Mouse (Mus musculus): ENCODE results near the gene Vav2.

Gene Vav2

DNA sequence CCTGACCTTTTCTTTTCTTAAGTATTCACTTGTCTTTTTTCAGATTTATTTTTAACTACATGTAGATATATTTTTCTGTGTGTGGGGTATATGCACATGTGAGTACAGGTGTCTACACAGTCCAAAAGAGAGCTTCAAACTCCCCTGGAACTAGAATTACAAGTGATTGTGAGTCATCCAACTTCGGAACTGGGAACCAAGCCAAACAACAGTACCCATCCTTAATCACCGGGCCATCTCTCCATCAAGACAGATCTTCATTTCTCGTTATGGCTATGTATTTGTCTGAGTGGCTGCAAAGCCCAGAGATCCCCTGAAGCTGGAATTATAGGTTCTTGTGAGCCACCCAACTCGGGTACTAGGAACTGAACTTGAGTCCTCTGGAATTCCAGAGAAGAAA lies 61.5 kb downstream of the Vav2 start:
- peak; percentile 16 for DNase-seq (ENCODE audit: low read depth)

DNA sequence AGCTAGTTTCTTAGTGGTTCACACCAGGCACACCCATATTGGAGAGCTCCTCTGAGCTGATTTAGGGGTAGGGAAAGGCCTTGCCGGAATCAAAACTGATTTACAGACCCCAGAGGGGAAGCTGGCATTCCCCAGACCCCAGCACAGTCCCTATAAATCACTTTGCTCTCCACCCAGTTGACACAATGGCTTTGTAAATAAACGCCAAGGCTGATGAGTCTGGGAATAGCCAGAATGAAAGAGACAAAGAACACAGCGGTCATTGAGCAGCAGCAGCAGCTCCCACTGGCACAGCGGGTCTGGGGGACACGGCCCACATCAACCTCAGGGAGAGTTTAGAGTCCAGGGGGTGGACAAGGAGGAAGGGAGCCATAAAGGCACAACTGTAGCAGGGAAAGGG lies 65.0 kb downstream of the Vav2 start:
- DNase-seq (ENCODE audit: low read depth): no peak

DNA sequence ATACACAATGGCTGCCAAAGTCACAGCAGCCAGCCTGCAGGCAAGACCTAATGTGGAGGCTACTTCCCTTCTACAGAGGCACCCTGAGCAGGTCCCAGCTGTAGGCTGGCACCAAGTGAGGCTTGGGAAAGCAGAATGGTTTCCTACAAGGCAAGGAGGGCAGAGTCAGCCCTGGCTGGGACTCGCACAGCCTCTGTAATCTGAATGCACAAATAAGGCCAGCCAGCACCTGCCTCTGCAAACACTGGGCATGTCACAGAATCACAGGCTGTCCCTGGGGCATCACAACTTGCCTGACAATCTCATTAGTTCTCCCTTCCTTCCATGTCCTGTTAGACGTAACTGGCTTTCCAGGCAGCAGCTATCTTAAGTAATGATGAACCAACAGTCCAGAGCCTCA lies 68.4 kb downstream of the Vav2 start:
- no peak for DNase-seq (ENCODE audit: low read depth)

DNA sequence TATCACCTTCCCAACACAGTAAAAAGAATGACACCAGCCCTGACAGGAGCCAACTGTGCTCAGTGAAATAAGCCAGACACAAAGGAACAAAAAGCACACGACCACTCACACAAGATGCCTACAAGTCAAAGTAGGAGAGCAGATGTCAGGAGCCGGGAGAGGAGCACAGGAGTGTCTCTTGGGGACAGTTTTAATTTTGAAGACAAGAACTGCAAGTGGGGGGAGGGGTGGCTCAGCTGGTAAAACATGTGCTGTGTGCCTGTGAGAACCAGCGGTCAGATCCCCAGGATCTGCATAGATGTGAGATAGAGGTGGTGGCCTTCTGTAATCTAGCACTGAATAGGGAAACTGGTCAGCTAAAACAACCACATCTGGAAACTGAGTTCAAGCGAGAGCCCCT lies 71.1 kb downstream of the Vav2 start:
- DNase-seq (ENCODE audit: low read depth): no peak

DNA sequence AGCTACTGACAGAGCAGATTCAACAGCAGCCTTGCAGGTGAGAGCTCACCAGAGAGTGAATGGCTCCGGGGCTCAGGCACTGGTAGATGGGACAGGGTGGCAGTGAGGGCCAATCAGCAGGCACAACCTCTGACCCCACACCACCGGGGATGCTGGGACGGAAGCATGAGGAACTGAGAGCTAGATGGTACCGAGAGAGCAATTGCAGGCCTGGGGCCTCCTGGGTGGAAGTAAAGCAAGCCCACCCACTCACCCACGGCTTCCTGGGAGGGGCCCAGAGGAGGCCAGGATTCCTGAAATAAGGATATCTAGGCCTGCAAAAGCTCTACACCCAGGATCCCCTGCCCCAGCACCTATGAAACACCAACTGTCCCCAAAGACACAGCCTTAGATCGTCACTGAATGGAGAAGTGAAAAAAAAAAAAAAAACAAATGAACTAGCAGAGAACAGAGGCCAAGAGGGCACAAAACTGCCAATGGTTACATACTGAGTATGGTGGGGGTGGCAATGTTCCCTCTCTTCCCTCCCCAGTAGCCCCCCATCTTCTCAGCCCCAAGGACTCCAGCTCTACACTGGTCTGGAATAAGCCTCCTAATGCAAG lies 72.1 kb downstream of the Vav2 start:
- DNase-seq (ENCODE audit: low read depth): no peak

DNA sequence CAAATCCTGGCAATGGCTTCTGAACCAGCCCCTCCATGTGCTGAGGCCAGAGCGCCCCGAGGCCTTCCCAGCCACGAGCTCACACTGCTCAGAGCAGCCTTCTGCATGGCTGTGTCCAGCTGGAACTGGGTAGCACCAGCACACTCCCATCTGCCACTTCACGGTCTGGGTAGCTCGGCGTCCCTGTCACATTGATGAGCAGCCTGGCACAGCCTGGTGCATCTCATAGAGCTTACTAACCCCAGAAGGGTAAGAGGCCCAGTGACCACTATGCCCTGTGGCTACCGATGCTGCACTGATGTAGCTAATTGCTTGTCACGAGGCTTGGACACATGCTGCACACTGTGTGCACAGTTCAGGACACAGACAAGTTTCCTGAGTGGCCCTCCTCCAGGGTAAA lies 74.1 kb downstream of the Vav2 start:
- no peak for DNase-seq (ENCODE audit: low read depth)

DNA sequence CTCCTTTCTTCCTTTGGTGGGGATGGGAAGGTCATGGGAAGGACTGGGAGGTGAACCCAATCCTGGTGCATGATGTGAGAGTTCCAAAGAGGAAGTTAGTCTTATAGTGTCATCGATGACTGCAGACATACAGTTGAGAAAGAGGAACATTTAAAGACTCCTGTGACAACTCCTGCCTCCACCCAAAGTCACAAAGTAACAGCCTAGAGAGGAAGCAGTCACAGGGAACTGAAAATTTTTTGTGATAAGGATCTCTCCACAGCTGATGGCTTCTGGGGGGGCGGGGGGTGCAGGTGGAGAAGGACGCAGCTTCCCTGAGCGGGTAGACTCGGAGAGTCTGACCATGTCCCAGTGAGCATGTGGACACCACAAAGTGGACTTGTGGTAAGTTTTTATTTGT lies 76.5 kb downstream of the Vav2 start:
- peak; percentile 42 for DNase-seq (ENCODE audit: low read depth)

DNA sequence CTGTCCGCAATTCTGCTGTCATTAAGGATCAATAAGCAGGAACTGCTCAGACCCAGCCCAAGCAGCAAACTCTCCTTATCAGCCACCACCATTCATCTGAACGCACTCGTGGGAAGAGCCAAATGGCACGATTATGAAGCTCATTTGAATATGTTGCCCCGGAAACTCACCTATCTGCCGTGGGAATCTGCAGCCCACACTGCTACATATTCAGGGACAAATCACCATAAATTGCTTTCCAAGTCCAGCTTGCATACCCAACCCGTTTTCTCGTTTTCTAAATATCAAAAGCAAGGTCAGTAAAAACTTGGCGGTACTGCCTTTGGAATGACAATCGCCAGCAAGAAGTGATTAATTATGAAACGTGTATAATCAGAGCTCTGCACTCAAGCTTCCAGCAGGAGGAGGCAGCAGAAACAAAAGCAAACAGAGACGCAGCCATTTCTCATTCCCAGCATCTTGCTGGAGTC lies 82.8 kb downstream of the Vav2 start:
- no peak for DNase-seq (ENCODE audit: low read depth)

DNA sequence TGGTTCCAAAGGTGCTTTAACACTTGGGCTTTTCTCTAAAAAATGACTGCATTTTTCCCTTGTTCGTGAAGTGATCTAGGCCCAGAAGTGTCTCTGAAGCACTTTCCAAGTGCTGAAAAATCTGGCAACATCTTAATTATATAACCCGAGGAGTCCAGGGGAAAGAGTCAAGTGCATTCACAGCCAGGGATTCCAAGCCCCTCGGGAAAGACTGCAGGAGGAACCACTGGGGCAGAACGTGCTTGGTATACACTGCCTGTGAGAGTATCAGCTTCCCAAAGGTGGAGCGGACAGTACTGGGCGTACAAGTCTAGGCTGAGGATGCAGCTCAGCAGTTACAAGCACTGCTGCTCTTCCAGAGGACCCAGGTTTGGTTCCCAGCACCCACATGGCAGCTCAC lies 86.2 kb downstream of the Vav2 start:
- no peak for DNase-seq (ENCODE audit: low read depth)

DNA sequence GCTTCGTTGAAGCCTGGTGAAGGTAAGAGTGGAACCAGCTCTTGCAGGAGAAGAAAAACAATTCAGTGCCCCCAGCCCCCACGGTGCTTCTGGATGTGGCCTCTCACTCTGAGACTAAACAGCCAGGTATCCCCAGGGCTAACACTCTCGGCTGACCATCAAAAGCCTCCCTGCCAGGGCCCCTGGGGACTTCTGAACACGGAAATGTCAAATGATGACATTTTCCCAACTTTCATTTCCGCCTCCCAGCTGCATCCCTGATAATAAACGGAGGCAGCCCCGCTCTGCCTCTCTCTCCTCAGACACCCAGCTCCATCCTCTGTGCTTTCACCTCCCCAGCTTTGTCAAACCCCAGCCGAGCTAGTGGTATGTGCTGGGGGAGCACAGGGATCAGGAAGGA lies 87.8 kb downstream of the Vav2 start:
- DNase-seq (ENCODE audit: low read depth): no peak

DNA sequence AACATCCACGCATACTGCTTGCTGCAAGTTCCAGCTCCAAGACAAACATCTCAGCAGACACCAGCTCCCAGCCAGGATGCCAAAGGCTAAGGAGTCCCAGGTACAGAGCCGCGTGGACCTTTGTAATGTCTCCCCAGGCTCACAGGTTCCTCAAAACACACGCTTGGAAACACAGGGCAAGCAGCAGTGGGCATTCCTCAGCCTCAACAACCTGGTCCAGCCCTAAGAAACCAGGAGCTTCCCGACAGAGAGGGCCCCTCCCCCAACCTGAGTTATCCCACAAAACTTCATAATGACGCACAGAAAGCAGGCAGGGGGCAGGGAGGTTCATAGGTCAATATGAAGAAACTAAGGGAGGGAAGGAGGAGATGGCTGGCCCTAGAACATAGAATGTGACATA lies 89.6 kb downstream of the Vav2 start:
- no peak for DNase-seq (ENCODE audit: low read depth)

DNA sequence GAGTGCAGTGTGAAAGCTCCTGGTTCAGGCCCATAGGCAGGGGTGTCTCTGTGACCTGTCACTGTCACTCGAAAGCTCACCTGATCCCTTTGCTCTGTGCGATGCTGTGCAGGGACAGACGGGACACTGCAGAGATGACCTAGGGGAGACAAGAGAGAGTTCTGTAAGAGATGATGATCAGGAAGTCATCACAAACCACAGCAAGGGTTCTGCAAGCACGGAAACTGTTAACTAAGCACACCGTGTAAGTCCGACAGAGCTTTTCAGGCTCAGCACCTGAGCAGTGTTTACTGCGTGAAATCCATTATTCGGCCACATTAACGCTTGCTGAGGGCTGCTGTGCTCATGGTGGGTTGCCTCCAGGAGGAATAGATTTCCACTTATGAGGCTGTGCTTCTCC lies 90.2 kb downstream of the Vav2 start:
- no peak for DNase-seq (ENCODE audit: low read depth)

DNA sequence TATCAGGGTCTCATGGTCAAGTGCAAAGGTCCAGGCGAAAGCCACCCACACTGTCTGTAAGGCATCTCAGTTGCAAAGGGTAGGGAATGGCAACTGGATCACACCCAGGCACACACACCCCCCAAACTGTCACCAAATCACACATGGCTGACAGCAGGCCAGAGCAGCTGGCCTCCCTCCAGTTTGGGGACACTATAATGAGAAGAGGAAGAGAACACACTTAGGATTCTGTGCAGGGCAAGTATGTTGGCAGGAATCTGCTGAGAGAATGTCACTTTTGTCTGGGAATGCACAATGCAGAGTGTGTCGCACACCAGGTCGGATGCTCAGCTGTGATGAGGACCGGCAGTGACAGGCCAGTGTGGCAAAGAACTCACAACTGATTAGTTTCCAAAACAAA lies 92.0 kb downstream of the Vav2 start:
- DNase-seq (ENCODE audit: low read depth): no peak

DNA sequence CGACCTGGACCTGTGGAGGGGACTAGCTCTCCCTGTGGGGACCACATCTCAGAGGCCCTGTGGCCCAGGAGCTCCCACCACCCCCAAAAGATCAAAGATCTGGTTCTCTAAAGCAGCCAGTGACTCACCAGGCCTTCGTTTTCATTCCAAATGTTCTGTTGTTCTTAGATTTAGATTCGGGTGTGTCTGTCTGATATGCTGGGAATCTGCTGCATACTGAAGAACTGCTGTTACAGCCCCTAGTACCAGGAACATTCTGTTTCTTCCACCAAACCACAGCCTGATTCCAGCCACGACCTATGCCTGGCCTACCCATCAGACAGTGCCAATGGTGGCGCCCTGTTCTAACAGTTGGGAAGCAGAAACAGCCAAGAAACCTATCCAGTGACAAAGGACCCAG lies 95.3 kb downstream of the Vav2 start:
- no peak for DNase-seq (ENCODE audit: low read depth)

DNA sequence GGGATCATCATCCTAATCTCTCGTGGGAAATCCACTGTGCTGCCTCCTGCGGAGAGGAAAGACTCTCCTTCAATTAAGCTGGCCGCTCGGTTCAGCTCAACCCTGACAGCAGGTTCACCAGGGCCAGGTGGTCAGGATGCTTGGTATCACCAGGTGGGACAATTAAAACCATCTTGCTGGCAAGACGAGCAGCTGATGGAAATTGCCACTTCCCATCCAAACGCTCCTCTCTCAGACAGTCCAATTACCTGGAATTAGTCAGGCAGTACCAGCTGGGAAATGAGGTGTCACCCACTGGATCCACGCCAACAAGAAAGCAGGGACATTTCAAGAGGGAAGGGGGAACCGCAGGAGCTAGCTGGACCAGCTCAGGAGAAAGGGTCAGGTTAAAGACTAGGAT lies 96.4 kb downstream of the Vav2 start:
- DNase-seq (ENCODE audit: low read depth): no peak

DNA sequence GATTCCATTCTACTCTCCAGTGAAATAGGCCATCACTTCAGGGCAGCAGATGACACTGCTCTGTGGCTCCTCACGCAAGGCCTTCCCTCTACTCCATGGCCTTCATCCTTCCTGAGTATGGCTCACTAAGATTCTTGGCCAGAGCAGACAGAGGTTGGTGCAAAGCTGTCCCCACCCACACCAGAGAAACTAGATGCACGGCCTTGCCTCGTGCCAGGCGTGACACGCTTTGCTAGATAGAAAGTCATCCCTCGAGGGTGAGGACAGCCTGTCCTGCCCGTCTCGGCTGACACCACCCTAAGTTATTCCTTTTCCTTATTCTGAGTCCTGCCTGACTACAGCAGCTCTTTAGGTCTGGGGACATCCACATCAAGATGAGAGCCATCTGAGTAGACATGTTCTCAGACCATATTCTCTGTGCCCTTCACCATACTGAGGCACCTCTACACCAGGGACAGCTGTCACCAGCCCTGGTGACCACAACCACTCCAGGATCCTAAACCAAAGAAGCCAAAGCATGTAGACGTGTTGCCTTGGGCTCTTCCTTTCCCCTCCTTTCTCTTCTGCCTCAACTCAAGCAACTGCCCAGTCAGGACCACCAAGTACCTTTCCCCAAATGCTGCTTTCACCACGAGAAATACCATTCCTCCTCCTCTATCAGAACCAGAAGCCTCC lies 97.3 kb downstream of the Vav2 start:
- no peak for DNase-seq (ENCODE audit: low read depth)

DNA sequence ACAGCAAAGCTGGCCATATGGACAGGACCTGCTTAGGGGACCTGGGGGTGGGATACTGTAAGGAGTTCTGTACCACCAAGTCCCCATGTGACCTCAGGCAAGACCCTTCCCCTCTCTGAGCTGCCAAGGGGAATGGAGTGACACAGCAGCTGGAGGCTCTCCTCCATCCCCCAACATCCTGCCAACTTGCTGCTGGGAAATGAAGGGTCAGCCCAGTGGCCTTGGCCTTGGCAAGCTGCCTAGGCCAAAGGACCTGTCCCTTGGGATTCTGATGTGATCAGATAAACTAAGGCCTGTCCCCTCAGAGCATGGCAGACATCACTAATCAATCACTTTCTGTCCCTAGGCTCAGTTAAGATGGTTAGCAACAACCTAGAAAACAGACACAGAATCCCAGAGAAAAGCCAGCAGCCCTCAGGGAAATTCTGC lies 98.2 kb downstream of the Vav2 start:
- DNase-seq (ENCODE audit: low read depth): no peak

DNA sequence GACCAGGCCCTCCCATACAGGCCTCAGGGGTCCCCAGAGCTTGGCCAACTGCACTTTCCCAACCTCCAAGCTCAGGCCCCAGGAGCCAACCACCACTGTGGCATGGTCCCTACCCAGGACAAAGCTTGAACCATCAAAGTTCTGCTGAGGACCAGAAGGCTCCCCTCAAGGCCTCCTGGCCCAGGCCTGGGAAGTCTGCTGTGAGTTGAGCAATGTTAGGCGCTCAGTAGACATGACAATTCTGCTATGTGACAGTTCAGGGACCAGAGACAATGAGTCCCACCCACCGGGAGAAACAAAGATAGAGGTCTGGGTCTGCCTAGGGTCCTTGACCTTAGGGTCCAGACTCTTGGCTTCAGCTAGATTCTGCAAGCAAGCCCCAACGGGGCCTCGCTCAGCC lies 98.9 kb downstream of the Vav2 start:
- no peak for DNase-seq (ENCODE audit: low read depth)

DNA sequence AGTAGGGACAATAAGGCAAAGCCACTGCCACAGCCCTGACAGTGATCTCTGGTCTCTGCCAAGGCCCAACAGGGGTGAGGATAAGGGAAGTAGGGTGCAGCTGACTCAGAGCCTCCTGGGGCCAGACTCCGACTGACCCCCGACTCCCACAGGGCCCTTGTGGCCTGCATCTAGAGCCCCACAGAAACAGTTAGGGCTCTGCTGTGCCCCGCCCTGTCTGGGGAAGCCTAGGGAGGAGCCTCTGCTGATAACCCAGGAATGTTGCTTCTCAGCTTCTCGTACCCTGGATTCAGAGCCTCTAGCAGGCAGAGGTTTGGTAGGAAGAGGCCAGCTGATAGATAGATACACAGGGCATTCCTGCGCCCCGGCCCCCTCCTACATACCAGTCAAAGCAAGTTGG lies 99.8 kb downstream of the Vav2 start:
- peak; percentile 48 for DNase-seq (ENCODE audit: low read depth)

DNA sequence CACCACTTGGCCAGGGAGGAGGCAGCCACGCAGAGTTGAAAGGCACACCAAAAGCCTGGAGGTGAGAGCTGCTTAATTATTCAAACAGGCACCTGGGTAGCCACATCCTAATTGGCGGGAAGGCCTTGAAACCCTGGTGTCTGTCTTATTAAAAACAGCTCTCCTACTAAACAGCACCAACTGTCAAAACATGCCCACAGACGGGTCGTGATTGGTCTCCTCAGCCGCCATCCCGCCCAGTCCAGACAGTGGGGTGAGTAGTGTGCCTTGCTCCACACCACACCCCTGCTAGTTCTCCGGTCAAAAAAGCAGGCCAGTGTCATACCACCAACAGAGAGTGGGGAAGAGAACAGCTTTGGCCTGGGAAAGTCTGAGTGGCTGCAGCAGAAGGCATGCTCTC lies 100.5 kb downstream of the Vav2 start:
- peak; percentile 30 for DNase-seq (ENCODE audit: low read depth)

DNA sequence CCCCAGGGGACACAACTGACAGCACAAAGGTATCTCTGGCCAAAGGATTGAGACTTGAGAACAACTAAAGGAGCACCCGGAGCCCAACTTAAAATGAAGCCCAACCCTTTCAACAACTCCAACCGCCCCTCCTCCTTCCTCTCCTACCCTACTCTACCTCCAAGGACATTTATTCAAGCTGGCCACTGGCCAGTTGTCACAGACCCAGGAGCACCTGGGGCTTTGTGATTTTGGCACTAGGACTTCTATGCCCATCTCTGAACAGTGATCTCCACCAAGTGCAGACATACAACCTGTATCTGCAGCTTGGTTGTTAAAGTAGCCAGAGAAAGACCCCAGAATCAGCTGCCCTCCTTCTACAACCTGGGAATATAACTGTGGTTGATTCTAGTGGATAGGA lies 102.1 kb downstream of the Vav2 start:
- no peak for DNase-seq (ENCODE audit: low read depth)

DNA sequence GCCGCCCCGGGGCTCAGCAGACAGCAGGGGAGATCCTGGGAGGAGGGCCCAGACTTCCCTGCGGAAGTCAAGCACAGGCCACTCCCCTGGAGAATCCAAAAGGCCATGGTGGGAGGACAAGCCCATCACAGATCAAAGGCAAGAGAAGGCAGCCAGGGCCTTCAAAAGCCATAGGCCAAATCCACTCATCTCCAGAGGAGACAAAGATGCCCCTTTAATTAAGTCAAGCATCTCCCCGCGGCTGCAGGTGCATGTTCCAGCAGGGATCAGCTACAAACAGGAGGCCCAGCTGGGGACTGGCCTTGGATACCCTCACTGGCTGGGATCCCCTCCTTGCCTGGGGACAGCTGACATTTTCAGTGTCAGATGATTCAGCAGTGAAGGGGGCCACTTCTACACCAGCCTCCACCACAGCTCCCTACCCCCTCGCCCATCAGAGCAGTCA lies 105.4 kb downstream of the Vav2 start:
- no peak for DNase-seq (ENCODE audit: low read depth)

DNA sequence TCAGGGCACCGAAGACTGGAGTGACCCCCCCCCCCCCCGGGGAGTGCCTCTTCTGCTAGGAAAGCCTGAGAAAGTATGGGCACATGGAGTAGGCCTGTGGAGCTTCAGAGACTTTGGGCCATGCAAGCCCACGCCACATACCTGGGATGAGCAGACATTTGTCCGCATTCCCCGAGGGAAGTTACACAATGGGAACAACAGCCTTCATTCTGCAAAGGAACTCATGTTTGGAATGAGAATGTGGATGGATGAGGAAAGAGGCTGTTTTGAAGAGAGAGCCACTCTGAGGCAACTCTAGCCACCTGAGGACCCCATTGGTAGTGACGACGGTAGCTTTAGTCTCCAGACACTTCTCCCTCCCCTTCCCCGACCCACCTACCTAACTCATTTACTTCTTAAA lies 106.0 kb downstream of the Vav2 start:
- no peak for DNase-seq (ENCODE audit: low read depth)

DNA sequence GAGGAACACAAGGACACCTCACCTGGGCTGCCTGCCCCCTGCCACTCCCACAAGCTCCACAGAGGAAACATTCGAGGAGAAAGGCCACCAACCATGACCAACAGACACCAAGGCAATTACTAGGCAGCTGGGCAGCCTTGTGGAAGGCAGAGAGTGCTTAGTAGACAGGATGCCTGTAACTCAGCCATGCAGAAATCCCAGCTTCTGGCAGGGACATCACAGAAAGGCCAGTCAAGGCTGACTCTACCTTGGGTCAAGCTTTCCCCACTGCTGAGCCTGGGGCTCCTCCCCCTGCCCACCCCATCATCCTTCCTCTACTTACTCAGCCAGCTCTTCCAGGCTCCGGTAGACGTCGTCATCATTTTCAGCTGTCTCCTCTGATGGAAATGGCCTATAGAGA lies 108.2 kb downstream of the Vav2 start:
- DNase-seq (ENCODE audit: low read depth): no peak

Measured in 416B (cell line).